Mouse (Mus musculus) megakaryocyte, adult 5-6 weeks (primary cell): ENCODE results near the gene Ren1. TPM values are rescaled to one million over a fixed set of nuclear protein-coding genes. Genes with fewer than 3 reads are reported as not detected.
"Not testable (repeated sequence)": the region's sequence is repeated elsewhere in the genome, so short reads cannot be mapped to it uniquely, and the experiment has no call there.

Experiments
- ATAC-seq: 2 replicates; pipeline ENCODE4 v1.8.0; 2016; ENCODE audit warnings: mild to moderate bottlenecking, inconsistent platforms; ENCODE audit not compliant: poor library complexity, severe bottlenecking
- total RNA-seq, 2 experiments: library from RNA; stranded (forward) in 1 of 2; stranded (reverse) in 1 of 2; fragments of 153-499, 151-499 nt in 1 of 2; fragments of 221-1000, 200-1000 nt in 1 of 2; gene quantifications; 2 replicates each; pipeline versions ENCODE4 v1.2.3 to v1.2.4; 2015 to 2017

Ren1 gene
- total RNA-seq, 2 experiments from 2014 or later = not detected

DNA sequence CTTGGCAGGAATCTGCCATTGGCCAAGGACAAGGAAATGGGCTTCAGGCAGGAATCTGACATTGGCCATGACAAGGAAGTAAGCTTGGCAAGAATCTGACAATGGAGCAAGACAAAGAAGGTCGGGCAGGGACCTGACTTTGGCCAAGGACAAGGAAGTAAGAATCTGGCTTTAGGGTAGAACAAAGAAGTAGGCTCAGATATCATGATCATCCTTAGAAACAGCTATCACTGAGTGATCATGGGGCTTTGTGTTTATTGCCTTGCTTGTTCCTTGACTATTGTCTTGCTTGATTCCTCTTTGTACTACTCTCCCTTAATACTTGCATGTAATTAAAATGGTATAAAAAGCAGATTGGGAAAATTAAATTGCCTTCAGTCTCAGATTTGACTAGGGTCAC is 9.9 kb upstream of the Ren1 start:
- not testable (repeated sequence) for ATAC-seq

DNA sequence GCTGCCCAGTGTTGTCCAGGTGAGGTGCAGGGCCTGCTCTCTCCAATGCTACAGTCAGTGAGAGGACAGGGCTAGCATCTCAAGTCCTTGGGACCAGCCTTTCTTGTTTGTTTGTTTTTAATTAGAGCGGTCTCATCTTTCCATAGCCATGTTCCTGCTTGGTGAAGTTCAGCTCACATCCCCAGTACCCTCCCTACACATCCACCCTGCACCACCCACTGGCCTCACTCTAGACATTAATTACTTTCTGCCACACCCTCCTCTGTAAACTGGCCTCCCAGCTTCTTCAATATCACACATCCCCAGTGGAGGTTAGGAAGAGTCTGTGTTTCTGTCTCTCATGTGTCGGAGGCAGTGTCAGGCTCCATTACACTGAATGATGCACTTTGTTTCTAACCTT is 6.0 kb upstream of the Ren1 start:
- no peak for ATAC-seq

DNA sequence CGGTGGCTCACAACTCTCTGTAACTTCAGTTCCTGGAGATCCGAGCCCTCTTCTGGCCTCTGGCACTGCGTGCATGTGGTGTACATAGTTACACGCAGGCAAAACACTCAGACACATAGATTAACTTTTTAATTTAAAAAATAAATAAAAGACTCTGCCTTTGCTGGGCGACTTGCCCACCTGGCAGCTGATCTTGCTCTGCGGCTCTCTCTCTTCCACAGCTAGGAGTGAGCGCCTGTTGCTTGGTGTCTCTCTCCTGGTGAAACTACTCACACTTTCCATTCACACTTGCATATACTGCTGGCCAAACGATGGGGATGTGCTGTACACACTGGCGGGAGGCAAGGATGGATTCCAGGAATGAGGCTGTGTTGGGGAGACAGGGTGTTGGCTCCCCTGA is 3.8 kb upstream of the Ren1 start:
- ATAC-seq = no peak

DNA sequence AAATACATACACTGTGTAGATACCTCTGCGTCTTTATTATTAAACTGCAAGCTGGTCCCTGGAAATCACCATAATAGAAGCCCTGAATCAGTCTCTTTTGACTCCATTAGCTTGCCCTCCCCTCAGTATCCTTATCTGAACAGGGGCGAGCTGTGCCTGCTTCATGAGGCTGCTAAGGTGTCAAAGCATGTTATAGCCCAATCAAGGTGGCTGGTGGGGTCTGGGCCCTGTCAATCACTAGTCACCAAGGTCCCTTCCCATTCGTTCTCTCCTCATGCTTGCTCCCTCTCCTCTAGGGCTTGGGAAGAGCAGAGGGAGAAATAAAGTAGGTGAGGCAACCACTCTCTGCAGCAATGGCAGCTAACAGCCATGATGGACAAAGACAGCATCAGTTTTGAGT is 3.1 kb upstream of the Ren1 start:
- ATAC-seq = no peak

GRCm38 (mm10) chr1:133347693-133348520 is 2.4 kb upstream of the Ren1 start:
- peak; percentile 51; the same call in 1 of the 2 replicates for ATAC-seq

- no peak for ATAC-seq
Observed at GRCm38 (mm10) chr1:133351762-133352161, 1.5 kb downstream of the Ren1 start.

DNA sequence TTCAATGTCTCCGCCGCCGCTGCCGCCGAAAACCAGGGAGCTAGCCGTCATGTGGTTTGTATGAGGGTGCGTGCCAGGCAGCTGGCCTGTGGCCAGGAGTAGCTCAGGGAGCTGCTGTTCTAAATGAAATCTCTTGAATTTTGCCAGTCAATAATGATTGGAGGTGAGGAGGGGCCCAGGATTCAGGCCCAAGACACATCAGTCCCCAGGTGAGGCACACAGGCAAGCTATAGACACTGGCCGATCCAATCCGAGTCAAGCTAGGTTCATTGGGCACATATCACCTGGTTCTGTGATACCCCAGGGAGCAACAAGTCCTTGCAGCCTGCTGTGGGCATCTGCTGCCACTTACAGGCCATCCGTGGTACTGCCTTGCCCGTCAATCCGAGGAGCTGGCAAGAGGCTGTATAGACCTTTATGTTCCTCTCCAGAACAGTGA is 3.1 kb downstream of the Ren1 start:
- ATAC-seq = peak; percentile 60; the same call in 1 of the 2 replicates

- no peak for ATAC-seq
Observed at GRCm38 (mm10) chr1:133355469-133355868, 5.2 kb downstream of the Ren1 start.

DNA sequence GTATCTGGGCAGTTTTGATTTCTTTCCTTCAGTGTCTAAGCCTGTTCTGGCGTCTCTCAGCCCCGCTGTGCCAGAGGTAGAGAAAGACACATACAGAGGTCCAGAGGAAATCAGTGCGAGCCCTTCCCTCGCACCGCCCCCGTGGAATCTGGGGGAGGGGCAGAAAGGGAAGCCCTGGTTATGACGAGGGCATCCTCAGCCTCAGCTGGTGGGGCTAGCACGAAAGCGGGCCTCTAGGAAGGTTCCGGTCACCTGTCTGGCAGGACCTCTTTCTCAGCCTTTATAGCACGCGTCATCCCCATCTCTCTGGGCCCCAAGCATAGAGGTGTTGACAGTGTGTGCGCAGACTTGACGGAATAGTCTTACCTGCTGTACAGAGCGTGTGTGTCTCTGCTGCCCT is 5.6 kb downstream of the Ren1 start:
- no peak for ATAC-seq

- ATAC-seq = no peak
Observed at GRCm38 (mm10) chr1:133356330-133356729, 6.0 kb downstream of the Ren1 start.

- no peak for ATAC-seq
Observed at GRCm38 (mm10) chr1:133361006-133361405, 10.7 kb downstream of the Ren1 start.

- ATAC-seq = no peak
Observed at GRCm38 (mm10) chr1:133362103-133362502, 11.8 kb downstream of the Ren1 start.

GRCm38 (mm10) chr1:133363276-133364021 is 13.1 kb downstream of the Ren1 start, which contains the start of gene Etnk2:
Gene Etnk2, plus strand, starts transcription at chr1:133363572.
- 0 out of 2 replicates have a peak, but pooled peaks have one; percentile 19 for ATAC-seq

GRCm38 (mm10) chr1:133364022-133364630 is 13.8 kb downstream of the Ren1 start:
- ATAC-seq = no peak

DNA sequence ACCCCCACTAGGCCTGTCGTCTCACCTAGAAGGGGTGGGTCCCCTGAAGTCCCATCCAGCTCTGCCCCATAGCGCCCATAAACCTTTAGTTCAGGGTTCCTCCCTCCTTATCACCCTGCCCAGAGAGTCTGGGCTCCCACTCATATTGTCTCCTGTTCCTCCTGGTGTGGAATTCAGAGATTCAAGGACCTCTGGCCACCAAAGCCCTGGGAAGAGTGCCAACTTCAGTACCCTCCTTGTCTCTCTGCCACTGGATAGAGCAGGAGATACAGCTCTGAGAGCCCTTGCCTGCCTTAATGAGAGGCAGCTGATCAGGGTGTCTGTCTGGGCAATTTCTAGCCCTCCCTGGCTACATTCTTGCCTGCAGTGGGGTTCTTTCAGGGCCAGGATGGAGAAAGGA is 14.6 kb downstream of the Ren1 start:
- ATAC-seq = no peak

DNA sequence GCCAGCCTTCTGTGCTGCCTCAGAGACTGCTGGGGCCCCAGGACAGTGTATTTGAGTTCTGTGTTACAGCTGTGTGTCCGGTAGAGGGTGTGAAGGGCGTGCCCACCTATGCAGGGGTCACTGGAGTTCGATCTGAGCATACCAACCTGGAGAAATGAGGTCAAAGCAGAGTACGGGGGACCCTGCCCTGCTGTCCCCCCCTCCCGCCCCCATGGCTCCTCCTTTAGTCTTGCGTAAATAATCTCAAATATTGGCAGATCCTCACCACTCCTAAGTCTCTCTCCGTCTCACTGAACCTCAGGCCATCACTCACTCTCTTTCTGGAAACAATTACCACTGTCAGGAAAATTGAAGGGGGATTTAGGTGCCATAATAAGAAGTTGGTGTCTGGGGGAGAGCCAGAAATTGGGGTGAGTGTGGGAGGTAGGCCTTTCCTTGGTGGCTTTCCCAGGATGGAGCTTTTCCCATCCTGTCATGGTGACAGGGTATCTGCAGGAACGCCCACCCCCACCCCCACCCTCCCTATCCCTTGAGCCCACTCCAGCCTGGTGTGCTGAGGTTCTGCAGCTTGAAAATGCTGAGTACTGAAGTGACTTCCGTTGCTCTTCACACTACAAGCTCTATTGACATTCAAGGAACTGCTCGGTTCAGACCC is 16.8 kb downstream of the Ren1 start:
- ATAC-seq = no peak

DNA sequence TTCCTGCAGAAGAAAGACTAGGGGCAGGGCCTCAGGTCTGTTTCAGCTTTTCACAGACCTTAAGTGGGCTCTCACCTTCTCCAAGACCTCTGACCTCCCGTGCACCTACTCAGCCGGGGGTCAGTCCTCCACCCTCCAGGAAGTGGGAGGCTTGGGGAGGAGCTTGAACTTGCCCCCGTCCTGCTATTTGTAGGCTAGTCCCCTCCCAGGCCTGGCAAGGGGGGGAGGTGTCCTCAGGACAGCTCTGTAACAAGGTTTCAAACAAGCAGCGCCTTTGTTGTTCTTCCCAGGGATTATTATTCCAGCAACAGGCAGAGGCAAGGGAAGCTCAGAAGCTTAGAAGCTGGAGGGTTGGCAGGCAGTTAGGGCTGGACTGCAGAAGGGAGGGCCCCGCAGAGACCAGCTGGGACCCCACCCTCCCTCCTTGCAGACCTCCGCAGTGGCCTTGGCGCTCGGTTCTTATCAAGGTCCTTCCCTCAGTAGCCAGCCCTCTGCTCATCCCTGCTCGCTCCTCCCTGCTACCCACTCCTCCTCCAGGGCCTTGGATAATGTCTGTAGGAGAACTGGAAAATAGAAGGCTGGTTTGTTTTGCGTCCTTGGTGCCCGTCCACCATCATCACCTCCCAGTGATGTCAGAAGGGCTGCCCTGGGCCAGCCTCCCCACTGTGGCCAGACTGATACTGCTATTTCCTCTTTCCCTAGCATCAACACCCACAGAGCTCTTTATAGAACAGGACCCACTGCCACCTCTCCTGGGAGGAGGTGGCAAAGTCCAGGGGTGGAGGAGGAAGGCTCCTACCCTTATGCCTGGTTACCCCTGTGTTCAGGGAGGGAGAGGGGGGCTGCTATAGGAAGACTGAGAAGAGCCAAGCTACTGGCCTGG is 17.5 kb downstream of the Ren1 start:
- ATAC-seq = peak; percentile 57; the same call in 1 of the 2 replicates

DNA sequence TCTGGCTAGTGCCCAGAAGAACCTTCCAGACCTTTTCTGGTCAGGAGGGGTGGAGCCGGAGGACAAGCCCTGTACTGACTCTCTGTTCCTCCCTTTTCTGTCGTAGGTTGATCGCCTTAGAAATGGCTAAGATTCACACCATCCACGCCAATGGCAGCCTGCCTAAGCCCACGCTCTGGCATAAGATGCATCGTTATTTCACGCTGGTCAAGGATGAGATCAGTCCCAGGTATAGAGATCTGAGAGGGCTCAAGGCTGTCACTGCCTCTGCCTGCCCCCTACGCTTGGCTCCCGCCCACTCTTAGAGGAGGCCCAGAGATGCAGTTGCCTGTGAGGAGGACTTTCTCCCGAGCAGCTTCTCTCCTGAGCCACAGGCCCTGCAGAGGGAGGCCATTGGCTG is 18.3 kb downstream of the Ren1 start:
- ATAC-seq = no peak

GRCm38 (mm10) chr1:133370352-133370751 is 20.0 kb downstream of the Ren1 start:
- no peak for ATAC-seq

DNA sequence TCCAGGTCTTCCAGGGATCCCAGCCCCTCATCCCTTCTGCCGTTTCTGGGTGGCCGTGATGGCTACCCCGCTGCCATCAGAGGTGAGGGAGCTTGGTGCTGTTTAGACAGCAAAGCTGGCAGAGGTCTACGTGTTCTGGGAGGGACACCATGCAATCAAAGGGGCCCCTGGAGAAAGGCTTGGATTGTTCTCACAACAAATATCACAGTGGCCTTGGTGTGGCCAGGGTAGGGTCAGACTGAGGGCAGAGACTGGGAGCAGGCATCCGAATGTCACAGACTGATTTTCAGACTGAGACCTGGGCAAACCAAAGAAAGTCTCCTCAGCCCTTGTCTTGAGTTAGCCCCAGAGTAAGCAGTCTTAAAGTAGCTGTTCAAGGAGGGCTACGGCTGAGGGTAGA is 21.1 kb downstream of the Ren1 start:
- ATAC-seq = no peak
